26 mouse cellular contexts compared by ENCODE assay signal in the genomic region with DNA sequence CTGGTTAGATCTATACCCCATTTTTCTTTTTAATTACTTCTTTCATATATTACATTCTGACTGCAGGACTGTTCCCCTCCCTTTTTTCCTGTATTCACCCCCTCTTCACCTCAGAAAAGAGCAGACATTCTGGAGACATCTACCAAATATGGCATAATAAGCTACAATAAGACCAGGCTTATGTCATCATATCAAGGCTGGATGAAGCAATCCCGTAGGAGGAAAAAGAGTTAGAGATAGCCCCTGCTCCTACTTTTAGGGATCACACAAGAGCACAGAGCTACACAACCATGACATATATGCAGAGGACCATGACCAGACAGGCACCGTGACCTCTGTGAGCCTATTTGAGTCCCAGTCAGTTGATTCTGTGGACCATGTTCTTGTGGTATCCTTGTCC. TPM values are rescaled to one million over a fixed set of nuclear protein-coding genes. Genes with fewer than 3 reads are reported as not detected.
"Had no signal": no experiment of that assay in that cellular context is flagged by ENCODE, and none has a peak within 500 bp of the region (broad histone marks: within the 10 kb centered on the region; RNA-seq: fewer than 3 reads in every experiment).

No protein-coding gene starts in this region.

- H3K9me3 ChIP-seq: intestine, embryonic 15.5 days had no signal

- H3K4me1 ChIP-seq: heart, embryonic 10.5 days; heart, embryonic 12.5 days; heart, embryonic 15.5 days; hindbrain, embryonic 10.5 days; hindbrain, embryonic 12.5 days; intestine, embryonic 15.5 days; limb, embryonic 12.5 days had no signal

- H3K27me3 ChIP-seq: heart, embryonic 12.5 days; heart, embryonic 15.5 days; hindbrain, embryonic 12.5 days; intestine, embryonic 15.5 days; limb, embryonic 12.5 days had no signal

- H3K9ac ChIP-seq: forebrain, postnatal 0 days; heart, embryonic 12.5 days; heart, embryonic 15.5 days; hindbrain, embryonic 12.5 days; hindbrain, embryonic 14.5 days; intestine, embryonic 15.5 days; limb, embryonic 12.5 days had no signal

- H3K4me3 ChIP-seq: heart, embryonic 10.5 days; heart, embryonic 12.5 days; heart, embryonic 15.5 days; hindbrain, embryonic 10.5 days; hindbrain, embryonic 12.5 days; intestine, embryonic 15.5 days; layer of hippocampus, adult 2 months; left cerebral cortex, adult 2 months; limb, embryonic 12.5 days had no signal

- H3K27ac ChIP-seq: heart, embryonic 10.5 days; heart, embryonic 15.5 days; hindbrain, embryonic 10.5 days; hindbrain, embryonic 12.5 days; hindbrain, embryonic 14.5 days; intestine, embryonic 15.5 days; layer of hippocampus, adult 2 months; left cerebral cortex, adult 2 months; limb, embryonic 12.5 days had no signal

- H3K4me2 ChIP-seq: heart, embryonic 12.5 days; heart, embryonic 15.5 days; hindbrain, embryonic 12.5 days; hindbrain, embryonic 14.5 days; intestine, embryonic 15.5 days; limb, embryonic 12.5 days; liver, embryonic 11.5 days had no signal

- ATAC-seq: forebrain, postnatal 0 days; hindbrain, embryonic 16.5 days; inflammation-experienced regulatory T-cells, adult 6 months; intestine, embryonic 15.5 days; intestine, postnatal 0 days had no signal

- DNase-seq: forebrain, postnatal 0 days; gastrocnemius, postnatal 14 days; gastrocnemius, postnatal 36 days; heart, adult 18-20 months; heart, postnatal 14 days; heart, postnatal 36 days; kidney, adult 18-20 months; kidney, adult 8-10 months; kidney, postnatal 10 days; kidney, postnatal 25 days; kidney, postnatal 4 days; liver had no signal

- H3K36me3 ChIP-seq: heart, embryonic 10.5 days; heart, embryonic 12.5 days; heart, embryonic 15.5 days; hindbrain, embryonic 10.5 days; hindbrain, embryonic 12.5 days; intestine, embryonic 15.5 days; limb, embryonic 12.5 days had no signal

RNA-seq across cellular contexts. Expression of a gene that starts 33.8 kb away (rescaled TPM):
- polyA plus RNA-seq: forebrain, postnatal 0 days; limb, embryonic 12.5 days had no signal
